Mouse (Mus musculus): ENCODE data around the gene Lgals3. TPM values are rescaled to one million over a fixed set of nuclear protein-coding genes. Genes with fewer than 3 reads are reported as not detected.
A peak's percentile ranks its signal among the peaks of the same experiment; 100 is the strongest.
"Not testable (repeated sequence)": the region's sequence is repeated elsewhere in the genome, so short reads cannot be mapped to it uniquely, and the experiment has no call there.

Lgals3 gene
- 21.9 and 25.8 TPM in 2 replicates for polyA plus RNA-seq (2015; fragmentation: Nextera tagmentation; extraction: Ambion mirVana)

DNA sequence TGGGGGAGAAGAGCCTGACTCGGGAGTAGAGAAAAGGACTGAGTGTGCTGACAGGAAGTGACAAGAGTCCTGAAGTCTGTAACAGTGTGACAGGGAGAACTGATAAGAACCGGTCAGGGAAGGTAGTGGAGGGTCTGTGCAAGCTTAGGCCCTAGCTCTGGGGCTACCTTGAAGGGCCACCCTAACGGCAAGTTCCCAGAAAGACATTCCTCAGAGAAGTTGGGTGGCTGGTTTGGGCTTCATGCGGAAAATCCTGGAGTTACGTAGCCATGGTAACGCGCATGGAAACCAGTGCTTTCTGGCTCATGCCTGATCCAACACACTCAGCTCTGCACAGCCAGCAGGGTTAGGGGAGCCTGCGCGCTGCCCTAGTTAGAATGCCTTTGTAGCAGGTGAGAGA, at the start of gene Lgals3:
Gene Lgals3, plus strand, starts transcription at position 291 of the 400 bp plus-strand sequence.
- Histone ChIP-seq H3K27ac (peak within 1 kb of the TSS; percentile 83), H3K27me3 (0 out of 2 replicates have a peak, but pooled peaks cover under 1% of the 10 kb centered on the region), H3K9ac (no peak within 1 kb of the TSS), H3K9me3 (replicated peaks) (no peaks in the 10 kb centered on the region), H3K36me3 (no peaks in the 10 kb centered on the region), H3K4me2 (peak within 1 kb of the TSS; percentile 18; the same call in 1 of the 2 replicates), H3K4me1 (peaks cover 15% of the 10 kb centered on the region), H3K4me3 (replicated peaks) (no peak within 1 kb of the TSS)
- ATAC-seq (replicated peaks; ENCODE audit: low FRiP score) = peak; percentile 85
- 63% methylated on average over 9 of the region's 9 CpGs for WGBS

- Histone ChIP-seq H3K4me2 (no peak overlapping the region), H3K27me3 (no peaks in the 10 kb centered on the region), H3K4me3 (replicated peaks) (no peak overlapping the region), H3K36me3 (peaks cover 67% of the 10 kb centered on the region), H3K4me1 (no peaks in the 10 kb centered on the region), H3K9ac (no peak overlapping the region), H3K27ac (no peak overlapping the region), H3K9me3 (replicated peaks) (no peaks in the 10 kb centered on the region)
- 93% methylated on average over 5 of the region's 5 CpGs for WGBS
- ATAC-seq (replicated peaks; ENCODE audit: low FRiP score) = no peak
These were observed 48.2 kb upstream of the Lgals3 start for GRCm38 (mm10) chr14:47319362-47319761.

DNA sequence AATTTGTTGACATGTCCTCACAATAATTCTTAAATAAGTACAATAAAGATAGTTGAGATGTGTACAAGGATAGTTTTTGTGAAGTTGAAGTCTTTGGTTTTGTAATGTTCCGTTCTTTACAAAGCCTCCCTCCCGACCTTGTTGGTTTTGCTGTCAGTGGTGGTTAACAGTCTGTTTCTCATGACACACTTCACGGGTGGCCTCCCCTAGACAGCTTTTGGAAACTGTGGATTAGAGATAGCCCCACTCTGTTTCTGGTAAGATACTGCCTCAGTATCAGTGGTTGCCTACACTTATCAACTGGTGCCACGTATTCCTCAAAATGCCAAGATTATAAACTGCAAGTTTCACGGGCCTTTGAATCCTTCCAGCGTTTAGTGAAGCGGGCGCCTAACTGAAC, 46.0 kb upstream of the Lgals3 start:
- H3K4me3 ChIP-seq (replicated peaks); H3K27ac ChIP-seq; H3K9me3 ChIP-seq (replicated peaks); H3K4me1 ChIP-seq; H3K27me3 ChIP-seq; H3K4me2 ChIP-seq; H3K9ac ChIP-seq: not testable (repeated sequence)
- WGBS = 88% methylated on average over 8 of the region's 8 CpGs
- peaks cover 57% of the 10 kb centered on the region for H3K36me3 ChIP-seq
- ATAC-seq (replicated peaks; ENCODE audit: low FRiP score) = 0 out of 2 replicates have a peak, but pooled peaks have one; percentile 33

- Histone ChIP-seq H3K9ac (no peak overlapping the region), H3K4me1 (no peaks in the 10 kb centered on the region), H3K4me3 (replicated peaks) (no peak overlapping the region), H3K27me3 (no peaks in the 10 kb centered on the region), H3K36me3 (peaks cover 25% of the 10 kb centered on the region), H3K27ac (no peak overlapping the region), H3K4me2 (no peak overlapping the region), H3K9me3 (replicated peaks) (no peaks in the 10 kb centered on the region)
- no peak for ATAC-seq (replicated peaks; ENCODE audit: low FRiP score)
- WGBS = 84% methylated on average over 9 of the region's 9 CpGs
These were observed 41.4 kb upstream of the Lgals3 start for GRCm38 (mm10) chr14:47325965-47326761.

- no peak for ATAC-seq (replicated peaks; ENCODE audit: low FRiP score)
- Histone ChIP-seq H3K36me3 (peaks cover 21% of the 10 kb centered on the region), H3K27me3 (no peaks in the 10 kb centered on the region), H3K27ac (no peak overlapping the region), H3K4me1 (no peaks in the 10 kb centered on the region), H3K4me2 (no peak overlapping the region), H3K9ac (no peak overlapping the region), H3K9me3 (replicated peaks) (no peaks in the 10 kb centered on the region), H3K4me3 (replicated peaks) (no peak overlapping the region)
- 95% methylated on average over 5 of the region's 5 CpGs for WGBS
These were observed 40.2 kb upstream of the Lgals3 start for GRCm38 (mm10) chr14:47327347-47327746.

DNA sequence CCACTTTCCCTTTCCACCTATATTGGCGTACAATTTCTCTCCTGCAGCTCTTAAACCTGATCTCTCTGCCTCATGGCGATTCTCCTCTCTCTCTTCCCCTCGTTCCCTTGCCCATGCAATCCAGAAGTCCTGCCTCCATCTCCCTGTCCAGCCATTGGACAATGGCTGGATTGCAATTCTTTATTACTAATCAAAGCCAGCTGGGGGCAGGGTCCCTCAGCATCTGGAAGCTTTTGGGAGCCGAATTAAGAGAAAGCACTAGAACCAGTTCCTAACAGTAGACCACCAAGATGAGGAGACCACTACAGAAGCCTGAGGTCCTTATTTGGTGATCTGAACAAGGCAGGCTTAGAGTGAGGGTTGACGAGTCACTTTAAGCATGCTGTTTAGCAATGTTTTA, 35.6 kb upstream of the Lgals3 start:
- ATAC-seq (replicated peaks; ENCODE audit: low FRiP score) = no peak
- no peak overlapping the region for H3K4me2 ChIP-seq
- 65% methylated on average over 5 of the region's 5 CpGs for WGBS

DNA sequence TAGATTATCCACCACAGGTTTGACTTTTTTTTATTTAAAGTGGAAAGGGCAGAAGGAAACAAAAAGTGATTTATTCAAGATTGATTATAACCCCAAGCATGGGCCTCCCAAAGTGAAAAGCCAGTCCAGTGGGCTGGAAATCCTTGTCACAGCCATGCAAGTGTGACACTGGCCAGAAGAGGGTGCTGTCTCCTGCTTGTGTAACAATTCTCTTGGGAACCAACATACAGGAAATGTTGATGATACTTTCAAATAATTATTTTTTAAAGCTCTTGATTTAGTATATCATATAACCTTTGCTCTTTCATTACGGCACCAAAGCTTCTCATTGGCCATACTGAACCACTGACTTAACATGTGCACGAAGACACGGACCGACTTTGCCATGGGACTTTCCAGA, 32.7 kb upstream of the Lgals3 start:
- Histone ChIP-seq H3K4me1 (no peaks in the 10 kb centered on the region), H3K27me3 (no peaks in the 10 kb centered on the region), H3K4me3 (replicated peaks) (no peak overlapping the region), H3K9me3 (replicated peaks) (no peaks in the 10 kb centered on the region), H3K9ac (no peak overlapping the region), H3K4me2 (no peak overlapping the region), H3K27ac (no peak overlapping the region), H3K36me3 (no peaks in the 10 kb centered on the region)
- 74% methylated on average over 4 of the region's 4 CpGs for WGBS
- no peak for ATAC-seq (replicated peaks; ENCODE audit: low FRiP score)

More for the DNA sequence above, 35.6 kb upstream of the Lgals3 start:
- H3K4me3 ChIP-seq (replicated peaks) = no peak overlapping the region
- H3K9ac ChIP-seq = no peak overlapping the region
- no peaks in the 10 kb centered on the region for H3K4me1 ChIP-seq
- no peaks in the 10 kb centered on the region for H3K36me3 ChIP-seq
- no peaks in the 10 kb centered on the region for H3K27me3 ChIP-seq
- H3K9me3 ChIP-seq (replicated peaks) = no peaks in the 10 kb centered on the region
- no peak overlapping the region for H3K27ac ChIP-seq

DNA sequence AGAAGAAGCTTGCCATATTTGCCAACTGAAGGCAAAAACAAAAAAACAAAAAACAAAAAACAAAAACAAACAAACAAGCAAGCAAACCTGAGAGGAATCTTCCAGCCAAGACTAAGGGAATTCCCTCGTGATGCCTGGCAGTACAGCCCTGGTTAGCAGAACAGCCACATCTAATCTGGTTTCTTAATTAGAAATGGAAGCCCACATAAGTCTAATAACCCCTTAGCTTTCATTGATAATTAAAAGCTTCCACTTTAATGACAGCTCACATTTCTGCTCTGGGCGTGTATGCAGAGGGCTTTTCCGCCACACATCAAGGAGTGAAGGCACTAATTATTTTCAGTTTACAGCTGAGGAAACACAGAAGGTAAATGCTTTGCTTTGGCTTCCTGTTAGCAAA, 32.3 kb upstream of the Lgals3 start:
- WGBS = 44% methylated on average over 3 of the region's 3 CpGs
- Histone ChIP-seq H3K27me3 (no peaks in the 10 kb centered on the region), H3K9me3 (replicated peaks) (no peaks in the 10 kb centered on the region), H3K27ac (no peak overlapping the region), H3K36me3 (no peaks in the 10 kb centered on the region), H3K4me1 (no peaks in the 10 kb centered on the region), H3K9ac (no peak overlapping the region), H3K4me2 (no peak overlapping the region), H3K4me3 (replicated peaks) (no peak overlapping the region)
- no peak for ATAC-seq (replicated peaks; ENCODE audit: low FRiP score)

DNA sequence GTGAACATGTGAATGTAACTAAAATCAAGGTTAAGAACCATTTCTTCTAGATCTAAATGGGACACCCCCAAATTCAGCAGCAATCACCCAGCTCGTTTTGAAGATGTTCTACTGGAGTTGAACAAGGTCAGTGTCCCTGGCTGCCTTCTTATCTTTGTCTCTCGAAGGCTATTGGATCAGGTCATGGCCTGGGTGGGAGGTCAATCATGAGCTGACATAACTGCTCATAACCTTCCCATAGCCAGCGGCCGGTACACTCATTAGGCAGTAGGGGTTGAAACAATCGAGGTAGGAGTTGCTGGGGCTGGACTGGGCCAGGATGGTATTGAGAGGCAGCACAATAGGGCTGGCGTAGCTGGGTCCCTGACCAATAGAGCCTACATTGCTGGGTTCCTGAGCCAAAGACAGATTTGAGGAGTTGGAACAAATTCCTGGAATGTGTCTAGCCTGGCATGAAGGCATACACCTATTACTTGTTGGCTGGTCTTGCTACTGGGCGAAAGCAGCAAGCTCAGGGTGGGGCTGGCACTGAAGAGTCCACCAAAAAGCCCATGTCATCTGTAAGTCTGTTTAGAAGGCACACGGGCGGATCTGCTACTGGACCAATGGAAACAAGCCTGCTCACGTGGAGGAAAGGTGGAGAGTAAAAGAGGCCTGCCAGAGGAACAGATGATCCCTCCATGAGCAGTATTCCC, 27.2 kb upstream of the Lgals3 start:
- WGBS = 85% methylated on average over 10 of the region's 10 CpGs

GRCm38 (mm10) chr14:47341811-47342291, 25.7 kb upstream of the Lgals3 start:
- ATAC-seq (replicated peaks; ENCODE audit: low FRiP score) = no peak
- no peaks in the 10 kb centered on the region for H3K27me3 ChIP-seq
- H3K9me3 ChIP-seq (replicated peaks) = no peaks in the 10 kb centered on the region
- no peaks in the 10 kb centered on the region for H3K36me3 ChIP-seq
- no peak overlapping the region for H3K27ac ChIP-seq
- no peak overlapping the region for H3K4me2 ChIP-seq
- no peak overlapping the region for H3K4me3 ChIP-seq (replicated peaks)
- no peak overlapping the region for H3K9ac ChIP-seq
- WGBS = 84% methylated on average over 4 of the region's 4 CpGs
- H3K4me1 ChIP-seq = no peaks in the 10 kb centered on the region

More for the DNA sequence above, 27.2 kb upstream of the Lgals3 start:
- no peak overlapping the region for H3K4me3 ChIP-seq (replicated peaks)
- H3K36me3 ChIP-seq = no peaks in the 10 kb centered on the region
- ATAC-seq (replicated peaks; ENCODE audit: low FRiP score) = no peak
- H3K9me3 ChIP-seq (replicated peaks) = no peaks in the 10 kb centered on the region
- no peak overlapping the region for H3K9ac ChIP-seq
- no peaks in the 10 kb centered on the region for H3K4me1 ChIP-seq
- H3K4me2 ChIP-seq = no peak overlapping the region
- H3K27ac ChIP-seq = no peak overlapping the region
- H3K27me3 ChIP-seq = no peaks in the 10 kb centered on the region

- Histone ChIP-seq H3K9me3 (replicated peaks) (no peaks in the 10 kb centered on the region), H3K4me3 (replicated peaks) (no peak overlapping the region), H3K9ac (no peak overlapping the region), H3K4me1 (no peaks in the 10 kb centered on the region), H3K27ac (no peak overlapping the region), H3K27me3 (no peaks in the 10 kb centered on the region), H3K4me2 (no peak overlapping the region), H3K36me3 (no peaks in the 10 kb centered on the region)
- 100% methylated on average over 1 of the region's 1 CpGs for WGBS
- ATAC-seq (replicated peaks; ENCODE audit: low FRiP score) = no peak
These were observed 20.8 kb upstream of the Lgals3 start for GRCm38 (mm10) chr14:47346715-47347114.

DNA sequence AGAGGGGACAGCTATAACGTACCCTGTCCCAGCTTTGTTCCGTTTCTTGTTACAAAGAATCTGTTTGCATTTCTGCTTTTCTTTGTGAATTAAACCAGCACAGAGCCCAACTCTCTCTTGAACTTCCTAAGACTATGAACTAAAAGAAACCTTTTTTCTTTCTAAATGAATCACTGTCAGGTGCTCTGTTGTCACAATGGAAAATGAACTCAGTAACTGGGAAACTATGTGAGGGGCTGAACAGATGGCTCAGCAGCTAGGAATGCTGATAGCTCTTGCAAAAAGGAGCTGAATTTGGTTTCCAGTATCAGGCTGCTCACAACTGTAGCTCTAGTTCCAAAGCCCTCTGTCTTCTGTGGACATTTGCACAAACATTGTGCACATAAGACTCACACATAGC, 16.6 kb upstream of the Lgals3 start:
- H3K9ac ChIP-seq = no peak overlapping the region
- H3K4me2 ChIP-seq = no peak overlapping the region
- H3K9me3 ChIP-seq (replicated peaks) = no peaks in the 10 kb centered on the region
- no peak for ATAC-seq (replicated peaks; ENCODE audit: low FRiP score)
- no peak overlapping the region for H3K27ac ChIP-seq
- no peaks in the 10 kb centered on the region for H3K27me3 ChIP-seq
- no peak overlapping the region for H3K4me3 ChIP-seq (replicated peaks)
- WGBS = 86% methylated on average over 2 of the region's 2 CpGs
- H3K4me1 ChIP-seq = no peaks in the 10 kb centered on the region
- no peaks in the 10 kb centered on the region for H3K36me3 ChIP-seq

Data from kidney, embryonic 15.5 days (tissue).